Mouse (Mus musculus): Measurements from ENCODE around the gene Slc13a2. TPM values are rescaled to one million over a fixed set of nuclear protein-coding genes. Genes with fewer than 3 reads are reported as not detected.

Slc13a2 gene
- polyA plus RNA-seq (2012; rRNA removed): 0.03 TPM in 2 replicates

DNA sequence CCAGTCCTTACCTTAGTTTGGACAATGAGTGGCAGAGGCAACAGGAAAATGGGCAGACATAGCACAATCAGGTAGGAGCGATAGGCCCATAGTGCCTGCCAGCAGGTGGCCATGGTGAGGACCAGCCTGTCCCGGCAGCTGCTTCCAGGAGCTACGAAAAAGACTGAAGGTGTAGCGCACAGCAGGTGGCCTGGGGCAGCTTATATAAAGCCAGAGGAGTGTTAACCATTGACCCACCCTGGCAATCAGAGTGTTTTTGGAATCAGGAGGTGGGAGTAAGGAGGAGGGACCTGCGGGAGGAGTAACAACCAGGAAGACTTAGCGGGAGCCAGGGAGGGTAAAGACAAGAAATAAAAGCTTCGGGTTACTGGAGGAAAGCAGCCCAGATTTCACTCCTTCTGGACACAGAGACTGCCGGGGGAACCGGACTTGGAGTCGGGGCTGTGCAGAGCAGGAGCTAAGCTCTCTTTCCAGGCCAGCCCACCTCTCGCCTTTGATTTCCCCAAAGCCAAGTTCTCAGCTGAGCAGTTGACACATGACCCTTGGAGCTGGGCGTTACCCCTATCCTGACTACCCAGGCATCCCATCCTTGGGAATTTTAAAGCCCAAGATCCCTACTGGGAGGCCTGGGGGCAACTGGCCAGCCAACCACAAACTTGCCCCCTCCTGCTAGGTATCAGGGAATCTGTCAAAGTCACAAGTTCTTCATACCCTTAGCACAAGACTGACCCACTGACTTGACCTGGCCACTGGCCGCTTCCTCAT, at the start of gene Slc13a2:
Gene Slc13a2 (minus strand): TSS at position 163 of the 765 bp plus-strand sequence.

DNA sequence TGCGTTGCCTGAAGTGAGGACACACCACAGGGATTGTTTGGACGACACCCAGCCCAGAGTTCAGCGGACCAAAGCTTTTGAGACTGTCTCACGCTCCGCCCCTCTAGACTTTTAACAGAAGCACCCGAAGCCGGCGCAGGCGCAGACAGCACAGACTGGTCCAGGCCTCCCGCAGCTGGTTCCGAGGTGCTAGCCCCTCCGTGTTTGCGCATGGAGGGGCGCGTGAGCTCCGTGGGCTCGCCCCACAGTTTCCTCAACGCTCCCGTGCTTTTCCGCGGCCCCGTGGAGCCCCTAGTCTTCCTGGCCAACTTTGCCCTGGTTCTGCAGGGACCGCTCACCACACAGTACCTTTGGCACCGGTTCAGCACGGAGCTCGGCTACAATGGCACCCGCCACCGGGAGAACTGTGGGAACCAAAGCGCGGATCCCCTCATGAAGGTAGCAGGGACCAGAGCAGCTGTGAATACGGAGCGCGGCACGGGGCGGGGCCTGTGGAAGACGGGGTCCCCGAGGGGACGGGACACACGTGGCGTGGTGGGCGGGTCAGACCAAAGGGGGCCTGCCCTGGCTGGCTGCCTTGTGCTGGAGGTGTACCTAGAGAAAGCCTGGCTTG, 43.7 kb upstream of the Slc13a2 start, which contains the start of gene Slc46a1:
Gene Slc46a1 (plus strand): TSS at position 130 of the 613 bp plus-strand sequence.

DNA sequence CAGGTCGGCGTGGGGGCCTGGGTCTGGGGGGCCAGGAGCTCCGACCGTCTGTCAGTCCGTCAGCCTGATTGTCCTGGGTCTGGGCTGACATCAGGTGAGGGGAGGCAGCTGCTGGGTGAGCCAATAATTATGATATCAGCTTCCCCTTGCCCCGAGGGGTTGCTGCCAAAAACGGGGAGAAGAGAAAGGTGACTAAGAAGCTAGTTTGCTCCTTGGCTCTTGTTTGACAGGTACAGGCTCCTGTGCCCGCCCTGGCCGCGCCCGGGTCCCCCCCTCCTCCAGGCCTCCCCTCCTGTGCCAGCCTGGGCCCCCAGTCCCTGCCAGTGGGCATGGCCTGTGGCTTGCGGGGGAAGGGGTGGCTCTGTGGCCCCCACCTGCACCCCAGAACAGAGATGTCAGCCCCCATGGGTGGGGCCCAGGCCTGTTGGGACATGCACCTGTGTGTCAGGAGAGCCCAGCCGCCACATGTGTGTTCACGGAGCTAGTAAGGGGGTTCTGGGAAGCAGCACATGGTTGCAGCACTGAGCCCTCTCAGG, 35.4 kb downstream of the Slc13a2 start, which contains the start of gene Foxn1:
Gene Foxn1 (minus strand): TSS at position 51 of the 536 bp plus-strand sequence.

Other genes starting within 250 kb of the Slc13a2 start
- 6.4 and 6.5 TPM in 2 replicates for gene Nek8, start 245.5 kb downstream of the Slc13a2 start, polyA plus RNA-seq (2012; rRNA removed)
- 23.7 and 47.3 TPM in 2 replicates for gene Tlcd1, start 245.5 kb downstream of the Slc13a2 start, polyA plus RNA-seq (2012; rRNA removed)
- gene Rpl23a, start 238.6 kb downstream of the Slc13a2 start, polyA plus RNA-seq (2012; rRNA removed): 14.0 and 21.6 TPM in 2 replicates
- gene Rab34, start 233.8 kb downstream of the Slc13a2 start, polyA plus RNA-seq (2012; rRNA removed): 17.3 and 32.5 TPM in 2 replicates
- 0.09 and 0.15 TPM in 2 replicates for gene Proca1, start 228.8 kb downstream of the Slc13a2 start, polyA plus RNA-seq (2012; rRNA removed)
- gene Sdf2, start 176.5 kb downstream of the Slc13a2 start, polyA plus RNA-seq (2012; rRNA removed): 49.4 and 60.2 TPM in 2 replicates
- gene Supt6, start 176.2 kb downstream of the Slc13a2 start, polyA plus RNA-seq (2012; rRNA removed): 14.7 and 15.7 TPM in 2 replicates
- gene 2610507B11Rik, start 160.5 kb downstream of the Slc13a2 start, polyA plus RNA-seq (2012; rRNA removed): 46.4 and 52.0 TPM in 2 replicates
- gene BC030499, start 131.4 kb downstream of the Slc13a2 start, polyA plus RNA-seq (2012; rRNA removed): 0.06 TPM in 2 replicates
- gene Spag5, start 120.7 kb downstream of the Slc13a2 start, polyA plus RNA-seq (2012; rRNA removed): 2.4 and 4.1 TPM in 2 replicates
- 5.7 and 6.7 TPM in 2 replicates for gene Aldoc, start 99.2 kb downstream of the Slc13a2 start, polyA plus RNA-seq (2012; rRNA removed)
- gene Pigs, start 93.8 kb downstream of the Slc13a2 start, polyA plus RNA-seq (2012; rRNA removed): 35.8 and 40.6 TPM in 2 replicates
- gene Unc119, start 78.7 kb downstream of the Slc13a2 start, polyA plus RNA-seq (2012; rRNA removed): 13.9 and 17.0 TPM in 2 replicates
- gene Foxn1, start 35.7 kb downstream of the Slc13a2 start, polyA plus RNA-seq (2012; rRNA removed): 1.5 and 1.9 TPM in 2 replicates
- 11.8 and 16.8 TPM in 2 replicates for gene Slc46a1, start 43.5 kb upstream of the Slc13a2 start, polyA plus RNA-seq (2012; rRNA removed)
- gene Sarm1, start 75.5 kb upstream of the Slc13a2 start, polyA plus RNA-seq (2012; rRNA removed): 0.52 and 0.53 TPM in 2 replicates
- gene Vtn, start 76.9 kb upstream of the Slc13a2 start, polyA plus RNA-seq (2012; rRNA removed): 8.3 and 11.7 TPM in 2 replicates
- 0.12 TPM in 1 of 2 replicates, not detected in the other for gene Sebox, start 81.2 kb upstream of the Slc13a2 start, polyA plus RNA-seq (2012; rRNA removed)
- 2.5 and 3.6 TPM in 2 replicates for gene Tmem199, start 90.0 kb upstream of the Slc13a2 start, polyA plus RNA-seq (2012; rRNA removed)
- gene Poldip2, start 90.0 kb upstream of the Slc13a2 start, polyA plus RNA-seq (2012; rRNA removed): 20.2 and 26.0 TPM in 2 replicates
- 13.3 and 15.2 TPM in 2 replicates for gene Tnfaip1, start 114.1 kb upstream of the Slc13a2 start, polyA plus RNA-seq (2012; rRNA removed)
- gene Ift20, start 114.1 kb upstream of the Slc13a2 start, polyA plus RNA-seq (2012; rRNA removed): 53.2 and 57.5 TPM in 2 replicates
- 21.2 and 26.4 TPM in 2 replicates for gene Tmem97, start 128.6 kb upstream of the Slc13a2 start, polyA plus RNA-seq (2012; rRNA removed)